Mouse (Mus musculus): ENCODE results near the gene Vps13c.

DNA sequence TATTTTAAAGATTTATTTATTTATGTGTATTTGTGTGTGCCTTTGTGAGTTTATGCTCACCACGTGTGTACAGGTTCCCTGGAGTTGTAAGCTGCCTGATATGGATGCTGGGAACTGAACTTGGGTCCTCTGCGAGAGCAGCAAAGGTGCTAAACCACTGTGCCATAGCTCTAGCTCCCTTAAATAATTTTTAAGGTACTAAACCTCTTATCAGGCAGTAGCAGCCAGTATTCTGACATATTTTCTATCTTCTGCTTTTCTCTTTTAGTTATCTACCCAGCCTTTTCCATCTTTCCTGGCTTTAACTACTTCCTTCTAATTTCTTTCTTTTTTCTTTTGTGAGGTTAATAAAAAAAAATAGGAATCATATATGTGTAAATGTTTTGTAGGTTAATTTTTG, 20.1 kb downstream of the Vps13c start:
- TF ChIP-seq CTCF (IDR thresholded peaks at IDR 0.05; ENCODE audit: extremely low read depth, insufficient read length, insufficient replicate concordance, low read depth, low read length), result no peak
- TF ChIP-seq POLR2A (IDR thresholded peaks at IDR 0.05; ENCODE audit: low read depth, low read length), result no peak
